Comparison of ENCODE assay signal across 31 mouse cellular contexts in genomic region chr6:114455267-114455666, GRCm38 (mm10). TPM values are rescaled to one million over a fixed set of nuclear protein-coding genes. Genes with fewer than 3 reads are reported as not detected.
DNase-seq lines count a peak whose midpoint lies in the region; ATAC-seq and TF ChIP-seq lines count a peak whose summit lies in the region.
"Had no signal": no experiment of that assay in that cellular context is flagged by ENCODE, and none has a peak within 500 bp of the region (broad histone marks: within the 10 kb centered on the region; RNA-seq: fewer than 3 reads in every experiment).

No protein-coding gene starts in this region.

- ATAC-seq in neural tube, embryonic 11.5 days (ENCODE audit: insufficient read depth, low FRiP score, low TSS enrichment), result no peak
- ATAC-seq in neural tube, embryonic 15.5 days (ENCODE audit: low FRiP score), result no peak
- ATAC-seq in stomach, postnatal 0 days (ENCODE audit: low FRiP score, low TSS enrichment), result no peak
- ATAC-seq in kidney, embryonic 16.5 days (ENCODE audit: low FRiP score, low TSS enrichment), result no peak
- ATAC-seq: activated CD4-positive, CD25-positive, alpha-beta regulatory T cell, adult 4 months; forebrain, embryonic 14.5 days; forebrain, postnatal 0 days; hindbrain, embryonic 16.5 days; intestine, embryonic 16.5 days; Patski had no signal

- no peaks in the 10 kb centered on the region for H3K27me3 ChIP-seq in neural tube, embryonic 11.5 days (ENCODE audit: control insufficient read depth, insufficient read depth, low read length)
- H3K27me3 ChIP-seq in neural tube, embryonic 15.5 days (replicated peaks), result 0 out of 2 replicates have a peak, but pooled peaks cover 2% of the 10 kb centered on the region
- no peaks in the 10 kb centered on the region for H3K27me3 ChIP-seq in stomach, postnatal 0 days (ENCODE audit: control insufficient read depth, insufficient read depth, low read length)
- H3K27me3 ChIP-seq in kidney, embryonic 16.5 days (ENCODE audit: insufficient read depth, low read length), result no peaks in the 10 kb centered on the region; the same call in 1 of the 2 replicates
- H3K27me3 ChIP-seq: embryonic facial prominence, embryonic 12.5 days; embryonic facial prominence, embryonic 15.5 days; hindbrain, embryonic 13.5 days; Patski had no signal

- H3K9ac ChIP-seq in neural tube, embryonic 11.5 days (ENCODE audit: low read length), result no peak overlapping the region
- no peak overlapping the region for H3K9ac ChIP-seq in neural tube, embryonic 15.5 days (replicated peaks)
- H3K9ac ChIP-seq in stomach, postnatal 0 days (ENCODE audit: low read length), result no peak overlapping the region
- no peak overlapping the region for H3K9ac ChIP-seq in kidney, embryonic 16.5 days (replicated peaks; ENCODE audit: low read length)
- H3K9ac ChIP-seq: embryonic facial prominence, embryonic 12.5 days; embryonic facial prominence, embryonic 15.5 days; forebrain, postnatal 0 days; hindbrain, embryonic 13.5 days had no signal

- 93% methylated on average over 4 of the region's 4 CpGs for WGBS in neural tube, embryonic 11.5 days
- WGBS in neural tube, embryonic 15.5 days, result 88% methylated on average over 4 of the region's 4 CpGs
- 92% methylated on average over 4 of the region's 4 CpGs for WGBS in stomach, postnatal 0 days
- 90% methylated on average over 4 of the region's 4 CpGs for WGBS in kidney, embryonic 16.5 days

- H3K27ac ChIP-seq in layer of hippocampus, adult 2 months, result no peak overlapping the region
- no peak overlapping the region for H3K27ac ChIP-seq in neural tube, embryonic 11.5 days (ENCODE audit: low read depth, low read length)
- H3K27ac ChIP-seq in neural tube, embryonic 15.5 days (replicated peaks), result no peak overlapping the region
- no peak overlapping the region for H3K27ac ChIP-seq in stomach, postnatal 0 days (replicated peaks)
- H3K27ac ChIP-seq in kidney, embryonic 16.5 days (ENCODE audit: low read length), result no peak overlapping the region
- H3K27ac ChIP-seq: embryonic facial prominence, embryonic 12.5 days; embryonic facial prominence, embryonic 15.5 days; hindbrain, embryonic 10.5 days; hindbrain, embryonic 13.5 days had no signal

- H3K4me3 ChIP-seq in layer of hippocampus, adult 2 months, result no peak overlapping the region
- H3K4me3 ChIP-seq in neural tube, embryonic 11.5 days (ENCODE audit: low read depth, low read length), result no peak overlapping the region
- H3K4me3 ChIP-seq in neural tube, embryonic 15.5 days (replicated peaks), result no peak overlapping the region
- H3K4me3 ChIP-seq in stomach, postnatal 0 days (ENCODE audit: low read depth, low read length), result no peak overlapping the region
- no peak overlapping the region for H3K4me3 ChIP-seq in kidney, embryonic 16.5 days (ENCODE audit: low read length)
- H3K4me3 ChIP-seq: embryonic facial prominence, embryonic 12.5 days; embryonic facial prominence, embryonic 15.5 days; gastrocnemius, adult 2 months; hindbrain, embryonic 10.5 days; hindbrain, embryonic 13.5 days had no signal

- no peaks in the 10 kb centered on the region for H3K36me3 ChIP-seq in neural tube, embryonic 11.5 days (ENCODE audit: control insufficient read depth, insufficient read depth, low read length)
- H3K36me3 ChIP-seq in neural tube, embryonic 15.5 days, result no peaks in the 10 kb centered on the region
- no peaks in the 10 kb centered on the region for H3K36me3 ChIP-seq in stomach, postnatal 0 days (ENCODE audit: control insufficient read depth, insufficient read depth, low read length)
- H3K36me3 ChIP-seq in kidney, embryonic 16.5 days (ENCODE audit: insufficient read depth, low read length), result no peaks in the 10 kb centered on the region
- H3K36me3 ChIP-seq: embryonic facial prominence, embryonic 12.5 days; embryonic facial prominence, embryonic 15.5 days; G1E; hindbrain, embryonic 10.5 days; hindbrain, embryonic 13.5 days had no signal

- peak; percentile 46 for TF ChIP-seq CTCF in layer of hippocampus, adult 2 months (conservative IDR thresholded peaks at IDR 0.05)
- peak; percentile 25; the same call in 1 of the 2 replicates for TF ChIP-seq CTCF in stomach, postnatal 0 days (IDR thresholded peaks at IDR 0.05; ENCODE audit: low read depth)

- TF ChIP-seq EP300 in stomach, postnatal 0 days (optimal IDR thresholded peaks at IDR 0.05), result no peak

- H3K4me2 ChIP-seq in neural tube, embryonic 11.5 days (ENCODE audit: low read depth), result no peak overlapping the region
- H3K4me2 ChIP-seq in neural tube, embryonic 15.5 days, result no peak overlapping the region
- H3K4me2 ChIP-seq in stomach, postnatal 0 days (replicated peaks; ENCODE audit: low read depth), result no peak overlapping the region
- no peak overlapping the region for H3K4me2 ChIP-seq in kidney, embryonic 16.5 days (replicated peaks; ENCODE audit: low read depth, low read length)
- H3K4me2 ChIP-seq: embryonic facial prominence, embryonic 12.5 days; embryonic facial prominence, embryonic 15.5 days; heart, embryonic 11.5 days; hindbrain, embryonic 13.5 days had no signal

- no peaks in the 10 kb centered on the region for H3K9me3 ChIP-seq in neural tube, embryonic 11.5 days (ENCODE audit: control insufficient read depth, low read length)
- no peaks in the 10 kb centered on the region for H3K9me3 ChIP-seq in neural tube, embryonic 15.5 days (replicated peaks)
- no peaks in the 10 kb centered on the region for H3K9me3 ChIP-seq in stomach, postnatal 0 days (ENCODE audit: control insufficient read depth, low read length)
- no peaks in the 10 kb centered on the region for H3K9me3 ChIP-seq in kidney, embryonic 16.5 days (ENCODE audit: low read length)
- H3K9me3 ChIP-seq: embryonic facial prominence, embryonic 12.5 days; embryonic facial prominence, embryonic 15.5 days; hindbrain, embryonic 10.5 days; hindbrain, embryonic 13.5 days had no signal

- no peak for DNase-seq in layer of hippocampus, adult 2 months (ENCODE audit: low spot score in 2 of 2)
- DNase-seq in layer of hippocampus, postnatal 25 days (ENCODE audit: extremely low spot score in 1 of 2, low spot score in 1 of 2), result no peak
- peak; percentile 9 for DNase-seq in neural tube, embryonic 11.5 days (ENCODE audit: low spot score)
- peak; percentile 68 for DNase-seq in R1 (ENCODE audit: low read depth, low spot score)
- no peak for DNase-seq in stomach, postnatal 0 days (ENCODE audit: low spot score)
- DNase-seq in cerebellum, adult 9-11 months, result no peak
- DNase-seq: adrenal gland, postnatal 10 days; adrenal gland, postnatal 36 days; B cell, adult 2 months; cerebellum, adult 18-20 months; cerebellum, adult 9-10 months; cerebellum, postnatal 25 days; forebrain, postnatal 0 days; gastrocnemius, adult 2 months; gastrocnemius, postnatal 14 days; heart, adult 11 months had no signal

- H3K4me1 ChIP-seq in neural tube, embryonic 11.5 days (ENCODE audit: control insufficient read depth, insufficient read depth, low read length), result no peaks in the 10 kb centered on the region
- H3K4me1 ChIP-seq in neural tube, embryonic 15.5 days, result peaks cover 10% of the 10 kb centered on the region
- no peaks in the 10 kb centered on the region for H3K4me1 ChIP-seq in stomach, postnatal 0 days (replicated peaks; ENCODE audit: control insufficient read depth, insufficient read depth)
- H3K4me1 ChIP-seq in kidney, embryonic 16.5 days (ENCODE audit: insufficient read depth, low read length), result peaks cover 12% of the 10 kb centered on the region

RNA-seq across cellular contexts. Expression of gene Hrh1, which starts 57.5 kb away (rescaled TPM):
- total RNA-seq in layer of hippocampus, adult 2 months (2021), result 1 to 10 TPM; 4.2 to 5.3 TPM
- 1 to 10 TPM; 4.5 to 5.1 TPM for total RNA-seq in layer of hippocampus, postnatal 25 days (2021)
- polyA plus RNA-seq in neural tube, embryonic 11.5 days (2014; fragmentation: Nextera tagmentation; extraction: Ambion mirVana), result 0.16 and 0.32 TPM in 2 replicates
- polyA plus RNA-seq in neural tube, embryonic 15.5 days (2015; fragmentation: Nextera tagmentation; extraction: Ambion mirVana), result 0.59 and 0.95 TPM in 2 replicates
- 0.06 TPM in 2 replicates for polyA plus RNA-seq in stomach, postnatal 0 days (2015; fragmentation: Nextera tagmentation; extraction: Ambion mirVana)
- 0.13 and 0.21 TPM in 2 replicates for polyA plus RNA-seq in kidney, embryonic 16.5 days (2015; fragmentation: Nextera tagmentation; extraction: Ambion mirVana)
- total RNA-seq: CH12.LX had no signal
- polyA plus RNA-seq: activated CD4-positive, CD25-positive, alpha-beta regulatory T cell, adult 4 months; G1E; heart, embryonic 11.5 days; heart, postnatal 0 days; Patski had no signal

Comparison
In these comparisons a context has a peak if more than half of its experiments do, and no peak if none do; other contexts are left out.
1. DNase-seq: peak in neural tube, embryonic 11.5 days (single experiment) and R1 (single experiment); none in layer of hippocampus, adult 2 months (0 of 2), layer of hippocampus, postnatal 25 days (0 of 2), stomach, postnatal 0 days (single experiment) and cerebellum, adult 9-11 months (single experiment).